Mouse (Mus musculus) induced T-regulatory cell, adult 2 months (primary cell): ENCODE data around the gene Hmx3.

ENCODE experiments used
- DNase-seq: peaks from one replicate; pipeline ENCODE4 v3.0.0-alpha.2; 2012; ENCODE audit warnings: low read depth

The Hmx3 gene

DNA sequence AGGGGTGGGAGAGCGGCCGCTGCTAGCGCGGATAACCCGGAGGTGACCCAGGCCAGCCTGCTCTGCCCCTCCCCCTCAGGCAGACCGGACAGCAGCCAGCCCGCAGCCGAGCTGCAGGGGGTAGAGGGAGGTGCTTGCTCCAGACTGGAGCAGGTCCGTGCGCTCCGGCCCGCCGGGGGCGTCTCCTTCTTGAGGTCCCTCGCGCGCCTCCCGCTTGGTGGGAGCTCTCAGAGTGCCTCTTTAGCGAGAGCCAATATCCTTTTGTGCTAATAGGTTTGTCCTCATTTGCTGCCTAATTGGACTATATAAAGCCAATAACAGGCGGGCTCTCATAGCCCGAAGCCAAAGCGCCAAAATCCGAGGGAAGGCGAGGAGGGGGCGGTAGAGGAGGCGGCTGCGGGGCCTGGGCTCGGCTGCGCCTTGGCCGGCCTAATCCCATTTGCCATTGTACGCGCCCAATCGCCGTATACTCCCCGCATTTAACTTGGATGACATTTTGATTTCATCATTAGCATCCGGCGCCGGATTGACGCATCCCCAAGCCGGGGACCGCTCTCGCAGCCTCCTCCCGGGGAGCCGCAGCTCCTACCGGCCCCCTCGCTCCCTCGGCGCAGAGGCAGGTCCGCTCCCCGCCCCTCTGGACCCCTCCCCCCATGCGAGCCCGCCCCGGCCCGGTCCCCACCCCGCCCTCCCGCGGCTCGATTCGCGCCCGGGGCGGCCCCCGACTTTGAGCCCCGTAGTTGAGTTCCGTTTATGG is at the start of gene Hmx3:
Gene Hmx3, plus strand, starts transcription at position 753 of the 757 bp plus-strand sequence.
- peak; percentile 48 for DNase-seq

DNA sequence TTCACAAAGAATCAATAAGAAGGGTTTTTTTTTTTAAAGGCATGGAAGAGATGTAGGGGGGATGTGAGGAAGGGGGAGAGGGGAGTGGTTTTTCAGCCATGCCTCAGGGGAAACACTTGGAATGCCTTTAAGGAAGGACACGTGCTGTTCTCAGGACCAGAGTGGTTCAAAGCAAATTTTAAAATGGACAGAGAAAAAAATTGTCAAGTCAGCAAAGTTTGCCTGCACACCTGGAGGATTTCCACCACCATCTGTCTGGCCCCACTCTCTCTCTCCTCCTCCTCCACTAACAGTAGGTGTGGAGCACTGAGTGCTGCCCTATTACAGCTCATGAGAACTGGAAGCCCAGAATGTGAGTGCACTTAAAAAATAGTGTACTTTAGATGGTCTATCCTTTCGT is 38.9 kb upstream of the Hmx3 start:
- no peak for DNase-seq

DNA sequence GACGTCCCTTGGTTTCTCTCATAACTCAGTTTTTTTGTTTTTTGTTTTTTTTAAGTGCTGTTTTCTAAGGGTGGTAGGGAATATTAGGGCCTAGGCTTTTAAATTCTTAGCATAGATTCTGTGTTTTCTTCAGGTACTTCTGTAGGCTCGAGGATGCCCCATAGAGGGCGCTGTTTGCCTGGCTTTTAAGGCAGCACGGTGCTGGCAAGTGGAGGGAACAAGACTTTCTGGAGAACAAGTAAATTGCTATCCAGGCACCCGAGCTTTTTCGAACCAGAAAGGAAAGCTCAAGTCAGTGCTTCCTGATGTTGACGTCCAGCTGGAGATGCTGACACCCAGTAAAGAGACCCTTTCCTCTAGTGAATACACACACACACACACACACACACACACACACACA is 2.7 kb upstream of the Hmx3 start:
- DNase-seq = peak; percentile 88

GRCm38 (mm10) chr7:131541184-131542114 is 1.2 kb upstream of the Hmx3 start:
- DNase-seq = peak; percentile 44

DNA sequence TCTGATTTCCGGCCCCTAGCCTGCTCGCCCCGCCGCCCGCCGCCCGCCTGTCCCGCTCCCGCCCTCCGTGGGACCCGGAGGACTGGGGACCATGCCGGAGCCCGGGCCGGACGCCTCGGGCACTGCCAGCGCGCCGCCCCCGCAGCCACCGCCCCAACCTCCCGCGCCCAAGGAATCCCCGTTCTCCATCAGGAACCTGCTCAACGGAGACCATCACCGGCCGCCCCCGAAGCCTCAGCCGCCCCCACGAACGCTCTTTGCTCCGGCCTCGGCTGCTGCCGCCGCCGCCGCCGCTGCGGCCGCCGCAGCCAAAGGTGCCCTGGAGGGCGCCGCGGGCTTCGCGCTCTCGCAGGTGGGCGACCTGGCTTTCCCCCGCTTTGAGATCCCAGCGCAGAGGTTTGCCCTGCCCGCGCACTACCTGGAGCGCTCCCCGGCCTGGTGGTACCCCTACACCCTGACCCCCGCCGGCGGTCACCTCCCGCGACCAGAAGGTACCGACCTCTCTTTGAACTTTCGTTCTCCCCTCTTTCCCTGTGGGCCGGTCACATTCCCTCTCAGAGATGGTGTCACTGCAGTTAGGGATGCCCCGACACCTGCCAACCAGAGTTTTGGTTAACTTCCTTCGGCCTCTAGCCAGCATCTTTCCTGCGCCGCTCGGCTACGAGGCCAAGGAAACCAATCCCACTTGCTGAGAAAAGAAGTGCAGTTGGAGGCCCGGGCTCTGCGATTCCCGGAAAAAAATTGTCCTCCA is 380 bp downstream of the Hmx3 start:
- DNase-seq = peak; percentile 47

DNA sequence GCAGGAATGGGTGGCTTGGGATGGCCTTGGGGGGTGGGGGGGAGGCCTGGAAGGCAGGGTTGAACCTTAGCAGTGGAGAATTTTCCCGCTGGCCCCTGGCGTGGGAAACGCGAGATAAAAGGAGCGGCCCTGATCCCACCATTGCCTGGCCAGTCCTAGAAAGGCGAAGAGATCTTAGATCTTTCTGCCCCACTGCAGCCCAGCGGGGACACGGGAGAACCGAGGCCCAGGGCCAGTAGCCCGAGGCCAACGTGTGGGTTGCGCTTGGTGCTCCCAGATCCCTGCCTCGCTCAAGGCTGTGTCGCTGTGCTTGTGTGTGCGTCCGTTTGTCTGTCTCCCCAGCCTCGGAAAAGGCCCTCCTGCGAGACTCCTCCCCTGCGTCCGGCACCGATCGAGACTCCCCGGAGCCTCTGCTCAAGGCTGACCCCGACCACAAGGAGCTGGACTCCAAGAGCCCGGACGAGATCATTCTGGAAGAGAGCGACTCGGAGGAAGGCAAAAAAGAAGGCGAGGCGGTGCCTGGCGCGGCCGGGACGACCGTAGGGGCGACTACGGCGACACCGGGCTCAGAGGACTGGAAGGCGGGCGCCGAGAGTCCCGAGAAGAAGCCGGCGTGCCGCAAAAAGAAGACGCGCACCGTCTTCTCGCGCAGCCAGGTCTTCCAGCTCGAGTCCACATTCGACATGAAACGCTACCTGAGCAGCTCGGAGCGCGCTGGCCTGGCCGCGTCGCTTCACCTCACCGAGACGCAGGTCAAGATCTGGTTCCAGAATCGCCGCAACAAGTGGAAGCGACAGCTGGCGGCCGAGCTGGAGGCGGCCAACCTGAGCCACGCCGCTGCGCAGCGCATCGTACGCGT is 1.2 kb downstream of the Hmx3 start:
- peak; percentile 45 for DNase-seq

DNA sequence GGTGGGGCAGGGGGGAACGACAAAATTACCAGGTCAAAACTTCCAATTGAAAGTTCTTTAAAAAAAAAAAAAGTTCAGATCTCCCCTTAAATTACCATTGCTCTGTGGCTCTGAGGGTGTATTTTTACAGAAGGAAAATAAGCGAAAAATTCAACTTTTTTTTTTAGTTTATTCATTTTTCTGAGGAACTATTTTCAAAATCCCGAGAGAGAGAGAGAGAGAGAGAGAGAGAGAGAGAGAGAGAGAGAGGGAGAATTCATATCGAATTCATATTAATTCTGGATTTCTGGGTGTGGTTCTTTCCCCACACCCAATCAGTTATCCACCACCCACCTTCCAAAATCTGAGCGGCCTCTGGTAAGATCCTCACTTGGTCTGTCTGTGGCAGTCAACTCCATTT is 2.2 kb downstream of the Hmx3 start:
- no peak for DNase-seq

- DNase-seq = peak; percentile 18
These were observed 3.2 kb downstream of the Hmx3 start for GRCm38 (mm10) chr7:131545701-131546385.

- DNase-seq = peak; percentile 25
These were observed 3.8 kb downstream of the Hmx3 start for GRCm38 (mm10) chr7:131546423-131546822.

DNA sequence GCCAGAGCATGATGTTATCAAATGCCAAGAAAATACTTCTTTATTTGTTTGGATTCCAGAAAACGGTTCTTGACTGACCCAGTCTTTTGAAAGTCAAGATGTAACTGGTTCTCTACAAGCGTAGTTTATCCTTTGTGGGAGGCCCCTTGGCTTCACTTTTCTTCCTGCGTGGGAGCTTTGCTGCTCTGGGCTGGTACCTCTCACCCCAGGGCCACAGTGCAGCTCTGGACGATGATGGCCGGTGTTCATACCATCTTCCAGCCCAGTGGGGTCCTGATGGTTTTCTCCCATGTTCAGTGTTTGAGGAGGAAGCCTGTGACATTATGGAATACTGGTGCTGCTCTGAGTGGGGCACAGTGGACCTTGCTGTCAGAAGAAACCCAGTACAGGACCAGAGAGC is 4.8 kb downstream of the Hmx3 start:
- DNase-seq = no peak

DNA sequence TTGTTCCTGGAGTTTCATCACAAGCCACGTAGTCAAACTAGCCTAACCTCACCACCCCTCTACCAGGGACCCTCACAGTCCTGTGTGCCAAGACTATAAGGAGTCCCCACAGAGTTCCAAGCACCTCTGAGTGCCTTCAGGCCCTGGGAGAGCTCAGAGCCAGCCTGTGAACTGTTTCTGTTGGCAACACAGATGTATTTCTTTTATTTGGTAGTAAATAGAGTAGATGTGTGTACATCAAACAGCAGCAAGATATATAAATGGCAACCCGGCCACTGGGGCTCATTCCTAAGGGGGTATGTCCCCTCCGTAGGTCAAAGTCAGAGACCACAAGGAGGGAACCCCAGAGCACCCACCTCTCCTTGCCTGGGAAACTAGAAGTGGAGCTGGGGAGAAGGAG is 5.8 kb downstream of the Hmx3 start, which contains the start of gene Hmx2:
Gene Hmx2, plus strand, starts transcription at position 301 of the 400 bp plus-strand sequence.
- no peak for DNase-seq

- DNase-seq = peak; percentile 52
These were observed 8.8 kb downstream of the Hmx3 start for GRCm38 (mm10) chr7:131551471-131551870.

DNA sequence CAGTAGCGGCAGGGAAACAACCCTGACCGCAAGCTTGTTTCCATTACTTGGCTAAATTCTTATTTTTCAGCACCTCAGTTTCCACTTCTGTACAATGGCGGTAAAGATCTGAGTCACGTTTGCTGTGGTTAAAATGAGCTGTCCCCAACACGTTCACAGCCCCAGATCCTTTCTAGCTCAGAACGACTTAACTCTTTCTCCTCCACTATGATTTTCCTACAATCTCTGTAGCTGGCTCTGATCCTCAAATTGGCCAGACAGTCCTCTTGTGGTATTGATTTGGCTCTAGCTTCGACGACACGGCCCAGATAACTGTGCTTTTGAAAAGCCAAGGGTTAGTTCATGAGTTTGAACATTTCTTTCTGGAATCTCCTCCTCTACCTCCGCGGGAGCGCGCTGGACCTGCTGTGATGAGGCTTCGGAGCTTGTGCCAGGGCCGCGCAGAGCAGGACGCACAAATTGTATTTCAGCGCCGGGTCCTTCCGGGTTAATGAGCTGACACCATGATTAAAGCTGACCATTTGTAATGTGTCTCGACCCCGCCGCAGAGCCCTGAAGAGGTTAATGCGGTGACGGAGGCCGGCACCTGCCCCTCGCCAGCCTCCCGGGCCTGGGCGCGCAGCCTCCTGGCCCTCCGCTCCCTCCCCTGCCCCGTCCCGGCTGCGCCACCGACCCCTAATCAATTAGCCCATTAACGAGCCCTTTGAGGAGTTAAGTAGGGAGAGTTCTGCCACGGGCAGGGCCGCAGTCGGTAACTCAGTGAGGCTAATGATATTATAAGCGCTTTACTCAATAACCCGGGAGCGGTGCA is 9.5 kb downstream of the Hmx3 start:
- peak; percentile 22 for DNase-seq

DNA sequence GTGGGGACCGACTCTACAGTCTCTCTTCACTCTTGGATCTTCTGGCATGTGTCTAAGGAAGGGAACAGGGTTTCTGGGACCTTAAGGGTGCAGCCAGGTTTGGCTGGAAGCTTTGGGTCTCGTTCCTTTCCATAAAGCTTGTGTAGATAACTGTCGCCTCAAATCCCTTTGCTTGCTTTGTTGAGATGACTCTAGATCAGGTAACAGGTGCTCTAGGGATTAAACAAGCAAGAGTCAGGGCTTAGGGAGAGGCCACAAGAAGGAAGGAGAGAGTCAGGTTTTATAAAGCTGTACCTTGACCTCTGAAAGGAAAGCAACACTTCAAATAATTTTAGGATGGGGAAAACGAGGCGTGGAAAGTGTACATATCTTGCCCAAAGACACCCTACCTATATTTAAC is 10.1 kb downstream of the Hmx3 start:
- DNase-seq = peak; percentile 35

GRCm38 (mm10) chr7:131553771-131554175 is 11.1 kb downstream of the Hmx3 start:
- DNase-seq = peak; percentile 78

- DNase-seq = peak; percentile 54
These were observed 11.9 kb downstream of the Hmx3 start for GRCm38 (mm10) chr7:131554341-131555180.

DNA sequence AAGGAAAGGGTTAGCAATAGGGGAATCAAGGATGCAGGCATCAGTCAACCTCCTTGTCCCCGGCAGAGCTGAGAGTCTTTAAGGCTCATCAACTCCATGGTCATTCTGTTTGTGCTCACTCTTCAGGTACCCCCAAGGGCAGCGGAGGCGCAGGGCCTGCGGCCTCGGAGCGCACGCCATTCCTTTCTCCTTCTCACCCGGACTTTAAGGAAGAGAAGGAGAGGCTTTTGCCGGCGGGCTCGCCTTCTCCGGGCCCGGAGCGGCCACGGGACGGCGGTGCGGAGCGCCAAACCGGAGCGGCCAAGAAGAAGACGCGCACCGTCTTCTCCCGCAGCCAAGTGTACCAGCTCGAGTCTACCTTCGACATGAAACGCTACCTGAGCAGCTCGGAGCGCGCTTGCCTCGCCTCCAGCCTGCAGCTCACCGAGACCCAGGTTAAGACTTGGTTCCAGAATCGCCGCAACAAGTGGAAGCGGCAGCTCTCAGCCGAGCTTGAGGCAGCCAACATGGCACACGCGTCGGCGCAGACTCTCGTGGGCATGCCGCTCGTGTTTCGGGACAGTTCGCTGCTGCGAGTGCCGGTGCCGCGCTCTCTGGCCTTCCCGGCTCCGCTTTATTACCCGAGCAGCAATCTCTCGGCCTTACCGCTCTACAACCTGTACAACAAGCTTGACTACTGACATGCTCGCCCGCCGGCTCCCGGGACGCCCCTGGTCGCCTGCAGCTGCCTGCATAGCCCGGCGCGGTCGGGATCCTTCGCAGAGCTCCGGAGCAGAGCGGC is 12.8 kb downstream of the Hmx3 start:
- peak; percentile 62 for DNase-seq

GRCm38 (mm10) chr7:131556116-131556515 is 13.4 kb downstream of the Hmx3 start:
- peak; percentile 60 for DNase-seq
